Mouse (Mus musculus) hindbrain, embryonic 11.5 days (tissue): ENCODE data around the gene Nsrp1. TPM values are rescaled to one million over a fixed set of nuclear protein-coding genes. Genes with fewer than 3 reads are reported as not detected.

ENCODE experiments used
- ATAC-seq: fragments of 200-750 bp; cut with Nextera tagmentation; 2 replicates; pipeline ENCODE4 v1.8.0; 2017; ENCODE audit warnings: mild to moderate bottlenecking, moderate TSS enrichment, moderate library complexity; ENCODE audit not compliant: low FRiP score
- DNase-seq: peaks from one replicate; pipeline ENCODE4 v3.0.0-alpha.2; 2015; ENCODE audit warnings: low spot score
- H3K27ac ChIP-seq: fragments of 300-500 bp; sonication (generic); 2 replicates; pipeline ENCODE4 v1.5.1; 2014; ENCODE audit warnings: mild to moderate bottlenecking, low read depth, low read length
- H3K27me3 ChIP-seq: fragments of 300-500 bp; sonication (generic); 2 replicates; pipeline ENCODE4 v1.6.1; 2014; ENCODE audit warnings: mild to moderate bottlenecking, low read length, moderate library complexity, mixed read lengths; ENCODE audit not compliant: control insufficient read depth, insufficient read depth
- H3K36me3 ChIP-seq: fragments of 300-500 bp; sonication (generic); 2 replicates; pipeline ENCODE4 v1.6.1; 2014; ENCODE audit warnings: mild to moderate bottlenecking, low read length, moderate library complexity, mixed read lengths; ENCODE audit not compliant: control insufficient read depth, insufficient read depth
- H3K4me1 ChIP-seq: fragments of 300-500 bp; sonication (generic); replicated peaks from 2 replicates; pipeline ENCODE4 v1.6.1; 2014; ENCODE audit warnings: low read length, mixed read lengths; ENCODE audit not compliant: control insufficient read depth, insufficient read depth
- H3K4me2 ChIP-seq: fragments of 300-500 bp; sonication (generic); replicated peaks from 2 replicates; pipeline ENCODE4 v1.6.1; 2014; ENCODE audit warnings: mild to moderate bottlenecking, low read depth, low read length
- H3K4me3 ChIP-seq: fragments of 300-500 bp; sonication (generic); 2 replicates; pipeline ENCODE4 v1.5.1; 2014; ENCODE audit warnings: low read depth, low read length
- H3K9ac ChIP-seq: fragments of 300-500 bp; sonication (generic); 2 replicates; pipeline ENCODE4 v1.6.1; 2014; ENCODE audit warnings: low read depth, low read length
- H3K9me3 ChIP-seq: fragments of 300-500 bp; sonication (generic); 2 replicates; pipeline ENCODE4 v1.6.1; 2016; ENCODE audit warnings: low read length; ENCODE audit not compliant: control insufficient read depth
- WGBS: fragments of 180-500 bp; shearing (Covaris S2); extraction: QIAGEN DNeasy Blood & Tissue Kit; methylation state at CpG from one replicate; pipeline ENCODE4 v1.1.7; 2014; 5-methylcytosine and 5-hydroxymethylcytosine counted together
- polyA plus RNA-seq: library from polyadenylated mRNA; unstranded; fragments of >200 nt; fragmentation: Nextera tagmentation; extraction: Ambion mirVana; gene quantifications from 2 replicates; pipeline ENCODE4 v1.2.1, GENCODE M21; 2014

Nsrp1 gene
- polyA plus RNA-seq, 1 experiment from 2014 or later: 67.4 TPM

DNA sequence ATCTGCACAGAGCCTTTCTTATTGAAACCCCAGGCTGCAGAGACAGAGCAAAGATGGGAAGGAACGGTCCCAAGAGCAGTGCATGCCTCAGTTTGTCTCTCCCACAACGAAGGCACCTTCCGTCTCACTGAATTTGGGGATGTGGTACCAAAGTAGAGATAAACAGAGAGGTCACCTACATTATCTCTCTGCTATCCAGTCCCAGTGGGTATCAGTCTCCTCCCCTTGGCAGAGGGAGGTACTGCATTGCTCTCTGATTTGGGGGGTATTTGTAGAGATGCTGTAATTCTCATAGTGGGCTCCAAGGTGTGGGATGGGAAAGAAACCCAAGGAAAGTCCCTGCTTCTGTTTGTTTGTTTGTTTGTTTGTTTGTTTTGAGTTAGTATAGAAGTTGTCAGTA lies 51.7 kb downstream of the Nsrp1 start:
- Histone ChIP-seq H3K4me2 (no peak overlapping the region), H3K36me3 (no peaks in the 10 kb centered on the region), H3K27ac (no peak overlapping the region), H3K9me3 (no peaks in the 10 kb centered on the region), H3K9ac (no peak overlapping the region), H3K27me3 (no peaks in the 10 kb centered on the region), H3K4me3 (no peak overlapping the region), H3K4me1 (no peaks in the 10 kb centered on the region)
- no peak for DNase-seq
- ATAC-seq: no peak
- 60% methylated on average over 3 of the region's 3 CpGs for WGBS

- Histone ChIP-seq H3K4me2 (no peak overlapping the region), H3K9me3 (no peaks in the 10 kb centered on the region), H3K27ac (no peak overlapping the region), H3K4me1 (no peaks in the 10 kb centered on the region), H3K4me3 (no peak overlapping the region), H3K27me3 (no peaks in the 10 kb centered on the region), H3K9ac (no peak overlapping the region), H3K36me3 (no peaks in the 10 kb centered on the region)
- ATAC-seq (no peak), DNase-seq (no peak)
- WGBS: 82% methylated on average over 9 of the region's 9 CpGs
Observed at GRCm38 (mm10) chr11:77021749-77022396, 56.4 kb downstream of the Nsrp1 start.

GRCm38 (mm10) chr11:77019539-77019938 lies 58.7 kb downstream of the Nsrp1 start:
- no peak overlapping the region for H3K9ac ChIP-seq
- ATAC-seq (no peak), DNase-seq (no peak)
- no peak overlapping the region for H3K4me2 ChIP-seq
- no peak overlapping the region for H3K4me3 ChIP-seq
- no peaks in the 10 kb centered on the region for H3K9me3 ChIP-seq
- no peaks in the 10 kb centered on the region for H3K4me1 ChIP-seq
- H3K27me3 ChIP-seq: no peaks in the 10 kb centered on the region
- no peaks in the 10 kb centered on the region for H3K36me3 ChIP-seq
- H3K27ac ChIP-seq: no peak overlapping the region
- WGBS: 81% methylated on average over 8 of the region's 8 CpGs

DNA sequence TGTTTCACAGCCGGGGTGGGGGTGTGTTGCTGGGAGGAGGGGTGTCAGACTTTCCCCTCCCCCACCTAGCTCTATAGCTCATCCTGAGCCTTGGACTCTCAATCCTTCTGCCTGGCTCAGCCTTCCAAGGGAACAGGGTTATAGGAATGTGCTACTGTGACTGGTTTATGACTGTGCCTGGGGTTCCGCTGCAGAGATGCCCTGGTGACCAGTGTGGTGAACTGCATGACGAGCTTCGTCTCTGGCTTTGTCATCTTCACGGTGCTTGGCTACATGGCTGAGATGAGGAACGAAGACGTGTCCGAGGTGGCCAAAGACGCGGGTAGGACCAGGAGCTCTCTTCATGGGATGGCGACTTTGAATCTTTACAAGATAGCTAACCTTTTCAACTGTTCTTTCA lies 60.2 kb downstream of the Nsrp1 start:
- DNase-seq (no peak), ATAC-seq (no peak)
- Histone ChIP-seq H3K4me1 (no peaks in the 10 kb centered on the region), H3K27ac (no peak overlapping the region), H3K36me3 (no peaks in the 10 kb centered on the region), H3K4me3 (no peak overlapping the region), H3K9ac (no peak overlapping the region), H3K4me2 (no peak overlapping the region), H3K9me3 (no peaks in the 10 kb centered on the region), H3K27me3 (no peaks in the 10 kb centered on the region)
- WGBS: 78% methylated on average over 11 of the region's 11 CpGs

DNA sequence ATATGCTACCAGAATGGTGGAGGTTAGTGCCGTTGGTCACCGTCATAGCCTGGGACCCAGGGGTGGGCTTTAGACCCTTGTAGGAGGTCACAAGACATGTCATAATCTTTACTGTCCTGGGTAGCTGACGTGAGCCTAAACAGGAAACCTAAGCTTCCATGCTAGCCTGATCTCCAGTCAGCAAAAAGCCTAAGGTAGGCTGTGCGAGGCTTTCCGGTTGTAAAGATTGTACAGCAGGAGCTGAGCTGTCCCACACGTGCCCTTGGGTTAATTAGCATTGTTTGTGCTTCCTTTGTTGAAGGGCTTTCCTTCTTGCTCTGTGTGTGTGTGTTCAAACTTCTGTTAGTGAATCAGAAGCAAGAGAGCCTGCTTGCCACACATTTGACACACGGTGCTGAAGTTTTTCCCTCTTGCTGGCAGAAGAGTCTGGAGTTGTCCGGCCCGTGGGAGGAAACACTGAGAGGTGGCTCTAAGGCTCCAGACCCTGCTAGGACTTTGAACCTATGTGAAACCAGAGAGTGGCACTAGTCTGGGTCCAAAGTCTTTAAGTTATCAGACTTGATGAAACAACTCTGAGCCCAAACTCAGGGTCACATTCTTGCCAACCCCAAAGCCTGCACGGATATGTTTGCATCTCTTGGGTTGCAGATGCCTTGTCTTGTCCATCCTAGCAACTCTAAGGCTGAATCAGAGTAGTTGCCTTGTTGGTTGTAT lies 67.3 kb downstream of the Nsrp1 start:
- no peaks in the 10 kb centered on the region for H3K9me3 ChIP-seq
- no peaks in the 10 kb centered on the region for H3K36me3 ChIP-seq
- 82% methylated on average over 10 of the region's 10 CpGs for WGBS
- no peak for DNase-seq
- no peak overlapping the region for H3K9ac ChIP-seq
- H3K27ac ChIP-seq: no peak overlapping the region
- H3K27me3 ChIP-seq: no peaks in the 10 kb centered on the region
- H3K4me3 ChIP-seq: no peak overlapping the region
- no peak overlapping the region for H3K4me2 ChIP-seq
- no peaks in the 10 kb centered on the region for H3K4me1 ChIP-seq
- no peak for ATAC-seq

DNA sequence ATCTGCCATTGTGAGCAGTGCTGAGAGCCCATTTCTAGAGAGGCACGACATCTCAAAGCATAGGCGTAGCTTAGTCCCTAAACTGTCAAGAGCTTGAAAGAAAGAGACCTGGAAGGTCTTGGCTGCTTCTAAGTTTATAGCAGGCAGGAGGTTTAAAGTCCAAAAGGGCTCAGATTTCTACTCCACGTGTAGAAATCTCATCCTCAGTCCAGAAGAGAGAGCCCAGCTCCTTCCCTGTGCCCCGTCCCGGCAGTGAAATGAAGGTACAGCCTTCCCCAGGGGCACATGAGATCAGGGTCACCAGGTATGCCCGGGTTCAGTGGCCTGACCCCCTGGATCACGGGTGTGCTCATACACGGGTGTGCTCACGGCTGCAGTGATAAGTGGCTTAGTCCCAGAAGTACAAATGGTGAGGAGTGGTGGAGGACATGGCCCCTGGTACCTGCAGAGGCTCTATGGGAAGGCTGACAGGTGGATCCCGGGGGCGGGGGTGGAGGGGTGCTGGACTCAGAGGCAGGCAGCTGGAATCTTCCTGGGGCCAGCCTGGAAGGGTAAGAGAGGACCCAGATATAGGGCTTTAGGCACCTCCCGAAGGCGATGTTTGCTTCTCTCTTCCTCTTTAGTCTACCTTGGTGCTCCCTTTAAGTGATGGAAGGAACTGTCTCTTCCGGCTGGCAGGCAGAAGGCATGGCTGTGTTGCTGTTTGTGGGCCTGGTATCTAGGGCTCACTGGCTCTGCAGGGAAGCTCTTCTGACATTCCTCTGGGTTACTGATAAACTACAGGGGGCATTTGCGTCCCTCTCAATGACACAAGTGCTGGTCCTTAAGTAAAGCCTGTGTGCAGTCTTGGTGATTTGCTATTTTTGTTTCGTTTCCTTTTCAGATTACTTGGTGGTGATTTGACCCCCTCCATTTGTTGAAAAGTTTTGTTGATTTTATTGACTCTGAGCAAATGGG lies 68.9 kb downstream of the Nsrp1 start:
- Histone ChIP-seq H3K9me3 (no peaks in the 10 kb centered on the region), H3K9ac (no peak overlapping the region), H3K4me3 (no peak overlapping the region), H3K4me2 (no peak overlapping the region), H3K4me1 (no peaks in the 10 kb centered on the region), H3K27ac (no peak overlapping the region), H3K36me3 (no peaks in the 10 kb centered on the region), H3K27me3 (no peaks in the 10 kb centered on the region)
- DNase-seq (no peak), ATAC-seq (no peak)
- WGBS: 82% methylated on average over 16 of the region's 16 CpGs

DNA sequence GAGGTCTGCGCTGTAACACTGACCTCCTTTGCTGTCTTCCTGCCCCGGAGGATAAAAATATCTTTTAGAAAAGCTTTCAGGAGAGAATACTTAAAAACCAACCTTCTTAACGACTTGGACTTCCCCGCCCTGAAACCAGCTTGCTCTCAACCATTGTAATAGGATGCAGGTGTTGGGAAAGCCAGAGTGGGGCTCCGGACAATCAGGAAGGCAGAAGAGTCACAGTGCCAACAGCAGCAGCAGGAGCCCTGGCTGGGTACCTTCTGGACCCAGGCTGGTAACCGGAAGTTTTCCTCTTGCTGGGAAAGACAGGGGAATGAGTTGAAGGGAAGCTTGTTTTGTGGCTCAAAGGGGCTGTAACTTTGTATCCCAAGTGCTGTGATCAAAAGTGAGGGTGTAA lies 71.6 kb downstream of the Nsrp1 start:
- Histone ChIP-seq H3K27me3 (no peaks in the 10 kb centered on the region; the same call in 1 of the 2 replicates), H3K36me3 (no peaks in the 10 kb centered on the region), H3K4me3 (no peak overlapping the region), H3K27ac (no peak overlapping the region), H3K9me3 (no peaks in the 10 kb centered on the region), H3K9ac (no peak overlapping the region), H3K4me1 (no peaks in the 10 kb centered on the region), H3K4me2 (no peak overlapping the region)
- 48% methylated on average over 6 of the region's 6 CpGs for WGBS
- ATAC-seq (no peak), DNase-seq (no peak)

- 66% methylated on average over 4 of the region's 4 CpGs for WGBS
Observed at GRCm38 (mm10) chr11:77005881-77006280, 72.4 kb downstream of the Nsrp1 start.

More at GRCm38 (mm10) chr11:77005881-77006280, 72.4 kb downstream of the Nsrp1 start:
- H3K27me3 ChIP-seq: peaks cover under 1% of the 10 kb centered on the region; the same call in 1 of the 2 replicates
- H3K36me3 ChIP-seq: no peaks in the 10 kb centered on the region
- H3K9ac ChIP-seq: no peak overlapping the region
- H3K4me1 ChIP-seq: no peaks in the 10 kb centered on the region
- H3K4me3 ChIP-seq: no peak overlapping the region
- ATAC-seq: no peak
- DNase-seq: no peak
- no peak overlapping the region for H3K27ac ChIP-seq
- no peak overlapping the region for H3K4me2 ChIP-seq
- H3K9me3 ChIP-seq: no peaks in the 10 kb centered on the region
